Mouse (Mus musculus) liver, adult 2 months (tissue): ENCODE measurements around the gene Ttc29.

ENCODE experiments used
- CTCF ChIP-seq: fragments of 200-500 bp; IDR thresholded peaks from 2 replicates; pipeline ENCODE4 v1.5.1; 2011; ENCODE audit warnings: low read depth, low read length, control low read depth
- POLR2A ChIP-seq: fragments of 200-500 bp; IDR thresholded peaks from 2 replicates; pipeline ENCODE4 v1.6.1; 2011; ENCODE audit warnings: low read length, control low read depth; ENCODE audit not compliant: insufficient read depth; ENCODE audit errors: extremely low read depth

DNA sequence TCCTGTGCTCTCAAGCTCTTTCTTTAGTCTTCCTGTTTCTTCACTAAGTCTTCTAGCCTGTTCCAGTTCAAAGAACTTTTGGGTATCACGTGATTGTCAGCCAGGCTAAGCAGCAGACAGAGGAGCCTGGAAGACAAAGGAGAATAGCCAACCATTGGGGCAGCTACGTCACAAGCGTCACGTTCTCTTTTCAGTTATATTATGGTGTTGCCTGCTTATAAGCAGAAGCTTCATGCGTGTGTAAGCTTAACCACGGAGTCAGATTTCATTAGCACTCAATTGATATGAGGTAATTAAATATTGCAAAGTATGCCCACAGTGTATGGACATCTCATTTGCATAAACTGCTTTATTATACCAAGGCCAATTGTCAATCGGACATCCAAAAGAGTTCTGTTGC, 30.4 kb upstream of the Ttc29 start:
- TF ChIP-seq CTCF (no peak), POLR2A (no peak)
